Mouse (Mus musculus): ENCODE data around the gene Gcfc2. TPM values are rescaled to one million over a fixed set of nuclear protein-coding genes. Genes with fewer than 3 reads are reported as not detected.

Gcfc2 gene
- 10 to 100 TPM; 18.3 to 22.2 TPM for polyA plus RNA-seq (2017; shearing (Covaris generic))

DNA sequence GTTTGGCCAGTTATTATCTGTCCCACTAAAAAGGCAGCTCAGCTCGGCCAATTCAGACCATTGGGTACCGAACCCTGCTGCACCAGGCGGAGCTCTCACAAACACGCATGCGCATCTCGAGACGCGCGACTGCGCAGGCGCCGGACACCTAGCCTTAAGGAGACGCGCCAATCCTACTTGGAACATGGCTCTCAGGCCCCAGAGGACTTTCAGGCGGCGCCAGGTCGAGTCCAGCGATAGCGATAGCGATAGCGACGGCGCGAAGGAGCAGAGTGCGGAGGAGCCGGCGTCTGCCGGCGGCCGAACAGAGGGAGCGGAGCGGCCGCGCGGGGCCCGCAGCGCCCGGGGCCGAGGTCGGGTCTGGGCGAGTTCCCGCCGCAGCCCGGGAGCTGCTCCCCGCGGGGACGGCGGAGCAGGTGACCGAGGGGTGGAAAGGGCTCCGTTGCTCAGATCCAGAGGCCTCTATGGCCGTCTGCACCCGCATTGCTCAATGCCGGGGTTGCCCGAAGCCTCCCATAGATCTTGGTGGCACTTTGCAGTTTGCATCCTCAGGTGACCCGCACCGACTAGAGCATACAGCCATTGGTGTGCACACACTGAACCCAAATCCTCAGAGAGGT lies at the start of gene Gcfc2:
Gene Gcfc2 (plus strand): TSS at position 147 of the 620 bp plus-strand sequence.

DNA sequence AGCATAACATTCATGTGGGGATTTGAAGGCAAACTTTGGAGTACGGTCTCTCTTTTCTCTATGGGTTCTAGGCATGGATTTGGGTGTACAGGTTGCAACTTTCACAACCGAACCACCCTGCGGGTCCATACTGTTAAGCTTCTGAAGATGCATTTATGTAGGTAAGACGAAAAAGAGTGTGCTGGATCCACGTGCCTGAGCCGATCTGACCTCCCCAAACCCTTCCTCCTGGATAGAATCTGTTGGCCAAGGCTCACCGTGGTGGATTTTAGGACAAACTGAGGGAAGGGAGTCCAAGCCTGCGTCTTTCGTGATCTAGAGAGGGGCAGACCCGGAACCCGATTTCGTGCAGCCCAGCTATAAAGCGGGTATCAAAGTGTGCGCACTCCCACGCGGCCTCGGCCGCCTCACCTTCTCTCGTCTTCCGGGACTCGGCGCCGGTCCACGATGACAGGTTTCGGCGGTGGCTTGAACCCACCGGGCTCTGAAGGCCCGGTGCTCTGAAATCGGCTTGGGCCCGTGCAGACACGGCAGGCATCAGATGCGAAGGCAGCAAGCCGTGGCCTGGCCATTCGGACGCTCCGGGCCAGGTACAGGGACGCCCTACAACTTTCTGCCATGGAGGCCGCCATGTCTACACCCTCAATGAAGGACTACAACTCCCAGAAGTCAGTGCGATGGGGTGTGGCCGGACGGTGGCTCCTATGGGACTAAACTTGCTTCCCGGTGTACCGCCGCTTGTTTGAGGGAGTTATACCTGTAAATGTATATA lies 42.0 kb downstream of the Gcfc2 start, which contains the start of gene Mrpl19:
Gene Mrpl19 (minus strand): TSS at position 663 of the 772 bp plus-strand sequence.

Other genes with a start within 250 kb of the Gcfc2 start
- 10 to 100 TPM; 55.7 to 65.0 TPM for gene Mrpl19, start 42.3 kb downstream of the Gcfc2 start, polyA plus RNA-seq (2017; shearing (Covaris generic))
- gene Eva1a, start 117.4 kb downstream of the Gcfc2 start, polyA plus RNA-seq (2017; shearing (Covaris generic)) = under 1 TPM; 0.48 TPM

Data from inflammation-experienced regulatory T-cells (primary cell).